Mouse (Mus musculus): ENCODE results near the gene Drosha. TPM values are rescaled to one million over a fixed set of nuclear protein-coding genes. Genes with fewer than 3 reads are reported as not detected.
A peak's percentile ranks its signal among the peaks of the same experiment; 100 is the strongest.
"Not testable (repeated sequence)": the region's sequence is repeated elsewhere in the genome, so short reads cannot be mapped to it uniquely, and the experiment has no call there.

Gene Drosha
- total RNA-seq (2021), result 10 to 100 TPM; 90.3 to 92.2 TPM

DNA sequence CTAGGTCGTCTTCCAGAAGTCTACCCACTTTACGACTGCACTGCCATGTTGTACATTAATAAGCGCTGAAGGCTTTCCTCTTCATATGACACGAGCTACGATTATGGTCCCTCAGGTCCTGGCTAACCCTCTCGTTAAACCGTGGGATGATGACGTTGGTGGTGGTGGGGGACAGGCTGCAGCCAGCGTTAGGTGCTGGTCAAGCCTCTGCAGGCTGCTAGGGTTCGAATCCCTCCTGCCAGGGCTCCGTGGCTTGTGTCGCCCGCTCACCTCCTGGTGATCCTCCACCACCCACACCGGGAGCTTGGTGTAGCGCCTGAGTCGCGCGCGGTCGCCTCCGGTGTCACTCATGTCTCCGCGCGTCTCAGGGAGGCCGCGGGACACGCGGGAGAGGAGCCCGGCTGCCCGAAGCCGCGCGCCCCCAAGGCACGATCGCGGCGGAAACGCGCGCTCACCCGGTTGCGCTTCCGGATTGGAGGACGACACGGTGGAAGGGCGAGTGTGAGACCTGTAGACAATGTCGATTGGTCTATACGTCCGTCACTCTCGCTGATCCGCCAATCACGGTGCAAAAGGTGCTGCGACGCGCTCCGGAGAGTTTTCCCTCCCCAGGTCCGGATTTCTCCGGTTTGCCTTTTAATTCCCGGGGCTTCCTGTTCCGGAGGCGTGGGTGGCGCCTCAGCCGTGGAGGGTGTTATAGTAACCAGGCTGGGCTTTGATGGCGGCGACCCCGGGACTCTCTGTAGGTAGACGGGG is at the start of gene Drosha, which contains the start of gene 6030458C11Rik:
TSS of gene Drosha (plus strand) at position 619 of the 756 bp plus-strand sequence.
TSS of gene 6030458C11Rik (minus strand) at position 453 of the 756 bp plus-strand sequence.
- intact Hi-C loops (cut with DNase I), result loop anchor here (10.0 kb wide), 1 partner anchor 670 kb away; no protein-coding TSS in a partner anchor
- DNase-seq (ENCODE audit: extremely low spot score in 1 of 2, low spot score in 2 of 2), result peak; percentile 98 to 100

DNA sequence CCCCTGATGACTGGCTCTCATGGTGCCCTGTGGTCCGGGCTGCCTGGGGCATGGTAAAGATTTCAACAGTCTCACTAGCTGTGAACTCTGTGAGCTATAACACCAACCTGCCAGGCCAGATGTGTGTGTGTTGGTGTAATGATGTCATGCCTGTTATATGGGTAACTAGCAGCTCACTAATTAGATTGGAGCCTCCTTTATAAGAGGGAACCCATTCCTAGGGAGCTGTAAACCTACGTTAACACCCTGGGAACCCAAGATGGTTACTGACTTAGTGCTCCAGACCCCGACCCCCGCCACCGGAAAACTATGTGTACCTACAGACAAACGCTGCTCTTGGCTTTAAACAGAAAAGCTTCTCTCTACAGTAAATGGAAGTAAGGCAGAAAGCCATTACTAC is 43.3 kb upstream of the Drosha start:
- no peak for DNase-seq (ENCODE audit: extremely low spot score in 1 of 2, low spot score in 2 of 2)
- intact Hi-C loops (cut with DNase I), result no loop called here

DNA sequence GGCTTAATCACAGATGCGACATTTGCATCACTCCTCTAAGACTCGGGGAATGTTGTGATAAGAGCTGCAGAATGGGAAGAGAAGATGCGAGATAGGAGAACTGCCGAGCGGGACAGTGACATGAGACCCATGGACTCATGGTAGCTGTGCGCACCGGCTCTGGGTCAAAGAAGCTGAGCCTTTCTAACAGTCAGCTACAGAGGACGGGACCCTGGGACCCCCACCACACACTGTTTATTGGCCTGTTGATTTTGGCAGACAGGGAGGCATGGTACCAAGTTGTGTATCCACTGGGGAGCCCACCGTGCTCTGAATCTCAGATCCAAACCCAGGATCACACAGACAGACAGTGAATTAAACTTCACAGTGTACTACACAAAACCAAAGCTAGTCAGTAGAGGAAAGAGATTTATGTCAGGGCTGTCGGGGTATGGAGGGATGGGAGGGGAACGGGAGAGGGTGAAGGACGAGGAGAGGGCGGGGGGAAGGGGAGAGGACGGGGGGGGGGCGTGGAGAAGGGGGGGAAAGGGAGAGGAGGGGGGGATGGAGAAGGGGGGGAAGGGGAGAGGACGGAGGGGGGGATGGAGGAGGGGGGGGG is 42.8 kb upstream of the Drosha start:
- intact Hi-C loops (cut with DNase I), result no loop called here
- DNase-seq (ENCODE audit: extremely low spot score in 1 of 2, low spot score in 2 of 2), result no peak

DNA sequence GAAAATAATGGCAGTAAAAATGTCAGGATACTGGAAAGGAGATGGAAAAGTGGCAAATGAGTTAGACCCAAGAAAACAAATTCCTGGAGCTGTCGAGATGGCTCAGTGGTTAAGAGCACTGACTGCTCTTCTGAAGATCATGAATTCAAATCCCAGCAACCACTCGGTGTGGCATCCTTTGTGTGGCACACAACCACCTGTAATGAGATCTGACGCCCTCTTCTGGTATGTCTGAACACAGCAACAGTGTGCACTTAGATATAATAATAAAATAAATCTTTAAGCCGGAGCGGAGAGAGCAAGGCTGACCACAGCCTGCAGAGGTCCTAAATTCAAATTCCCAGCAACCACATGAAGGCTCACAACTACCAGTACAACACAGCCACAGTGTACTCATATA is 36.1 kb upstream of the Drosha start:
- intact Hi-C loops (cut with DNase I), result loop anchor here (5.0 kb wide), 1 partner anchor 46 kb away; no protein-coding TSS in a partner anchor
- no peak for DNase-seq (ENCODE audit: extremely low spot score in 1 of 2, low spot score in 2 of 2)

DNA sequence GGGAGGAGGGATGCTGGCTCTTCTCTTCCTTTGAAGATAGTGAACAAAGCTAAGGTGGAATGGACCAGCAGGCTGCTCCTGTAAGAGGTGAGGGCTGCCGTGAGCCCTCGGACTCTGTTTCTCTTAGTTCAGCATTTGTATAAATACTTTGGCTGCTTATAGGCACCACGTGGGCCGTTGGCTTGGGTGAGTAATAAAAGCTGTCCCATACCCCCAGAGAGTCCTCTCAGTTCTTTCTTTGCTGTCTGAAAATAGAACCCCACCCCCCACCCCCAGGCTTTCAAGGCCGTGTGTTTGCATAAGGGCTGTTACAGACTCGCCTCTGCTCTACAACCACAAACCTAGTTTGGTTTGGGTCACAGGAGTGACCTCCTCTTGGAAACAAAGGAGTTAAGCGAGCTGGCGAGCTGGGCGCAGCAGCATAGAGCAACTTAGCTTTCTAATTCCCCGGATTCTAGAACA is 35.2 kb upstream of the Drosha start:
- no peak for DNase-seq (ENCODE audit: extremely low spot score in 1 of 2, low spot score in 2 of 2)
- intact Hi-C loops (cut with DNase I), result loop anchor here (5.0 kb wide), 1 partner anchor 47 kb away; no protein-coding TSS in a partner anchor

DNA sequence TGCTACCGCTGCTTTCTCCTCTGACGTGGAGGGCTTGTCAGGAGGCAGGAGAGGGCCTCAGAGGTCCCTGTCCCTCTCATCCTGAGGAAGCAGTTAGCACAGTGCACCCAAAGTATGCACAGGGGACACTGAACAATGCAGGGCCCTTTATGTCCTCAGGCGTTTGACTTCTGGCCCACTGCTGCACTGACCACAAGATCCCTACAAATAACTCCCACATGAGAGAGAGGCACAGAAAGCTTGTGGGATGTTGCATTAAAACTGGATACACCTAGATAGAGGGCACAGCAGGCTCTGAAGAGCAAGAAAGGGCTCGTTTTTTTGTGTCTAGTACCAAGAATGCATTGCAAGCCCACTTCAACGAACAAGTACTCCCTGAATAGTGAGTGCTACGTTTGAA is 30.3 kb upstream of the Drosha start:
- intact Hi-C loops (cut with DNase I), result loop anchor here (2.0 to 10.0 kb wide), 4 partner anchors 208 to 820 kb away; no protein-coding TSS in a partner anchor
- DNase-seq (ENCODE audit: extremely low spot score in 1 of 2, low spot score in 2 of 2), result no peak

DNA sequence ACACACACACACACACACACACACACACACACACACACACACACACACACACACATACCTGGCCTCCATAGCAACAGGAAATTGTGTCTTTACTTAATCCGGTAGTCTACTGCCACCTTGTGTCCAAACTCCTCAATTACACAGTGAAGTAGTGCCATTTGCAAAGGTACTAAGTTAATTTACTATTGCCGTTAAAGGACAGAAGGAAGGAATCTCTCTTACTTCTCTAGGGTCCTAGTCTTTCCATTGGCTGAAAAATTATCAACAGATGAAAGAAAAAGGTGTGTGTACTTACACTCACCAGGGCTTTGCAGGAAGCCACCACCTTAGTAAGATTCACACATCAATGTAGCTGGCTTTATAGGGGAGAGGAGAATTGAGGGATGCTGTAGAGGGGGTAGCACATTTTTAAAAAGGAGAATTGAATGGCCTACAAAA is 29.1 kb upstream of the Drosha start:
- peak; percentile 53 to 79 for DNase-seq (ENCODE audit: extremely low spot score in 1 of 2, low spot score in 2 of 2)
- intact Hi-C loops (cut with DNase I), result loop anchor here (2.0 to 10.0 kb wide), 3 partner anchors 209 to 821 kb away; no protein-coding TSS in a partner anchor

DNA sequence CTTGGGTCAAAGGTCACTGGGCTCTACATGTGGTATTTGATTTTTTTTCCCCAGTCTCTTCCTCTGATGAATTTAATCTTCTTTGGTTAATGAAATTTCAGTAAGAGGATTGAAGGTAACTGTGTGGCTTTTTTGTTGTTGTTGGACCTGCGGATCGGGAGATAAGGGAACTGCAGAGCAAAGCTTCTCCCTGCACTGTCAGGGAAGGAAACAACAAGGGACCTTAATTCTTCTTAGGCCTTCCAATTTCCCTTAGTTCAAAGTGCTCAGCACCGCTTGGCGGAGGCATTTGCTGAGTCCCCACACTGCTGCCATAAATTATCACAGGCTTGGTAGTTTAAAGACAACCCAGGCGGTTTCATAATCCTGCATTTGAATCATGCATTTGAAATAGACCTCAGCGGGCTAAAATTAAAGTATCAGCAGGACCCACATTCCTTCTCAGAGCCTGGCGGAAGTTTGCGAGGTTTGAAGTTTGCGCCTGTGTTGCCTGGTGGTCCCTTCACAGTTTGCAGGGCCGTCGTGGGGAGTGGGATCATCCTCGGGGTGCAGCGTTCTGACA is 28.6 kb upstream of the Drosha start:
- no peak for DNase-seq (ENCODE audit: extremely low spot score in 1 of 2, low spot score in 2 of 2)
- intact Hi-C loops (cut with DNase I), result loop anchor here (2.0 to 10.0 kb wide), 3 partner anchors 209 to 821 kb away; no protein-coding TSS in a partner anchor

DNA sequence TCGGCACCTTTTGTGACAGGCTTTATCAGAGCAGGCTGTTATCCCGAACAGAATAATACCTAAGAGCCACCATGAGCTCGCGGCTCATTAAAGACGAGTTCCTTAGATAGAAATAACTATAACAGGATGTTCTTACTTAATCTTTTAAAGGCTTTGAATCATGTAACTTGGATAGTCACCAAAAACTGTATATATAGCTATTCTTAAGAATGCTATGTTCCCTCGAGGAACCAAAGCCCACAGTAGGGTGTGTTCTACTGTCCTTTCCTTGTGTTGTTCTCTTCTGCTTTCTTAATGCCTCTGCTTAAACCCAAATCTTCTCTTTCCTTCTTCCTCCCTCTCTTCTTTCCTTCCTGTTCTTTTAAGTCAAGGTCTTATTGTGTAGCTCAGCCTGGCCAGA is 26.6 kb upstream of the Drosha start:
- intact Hi-C loops (cut with DNase I), result loop anchor here (10.0 kb wide), 2 partner anchors 603 to 823 kb away; no protein-coding TSS in a partner anchor
- no peak for DNase-seq (ENCODE audit: extremely low spot score in 1 of 2, low spot score in 2 of 2)

DNA sequence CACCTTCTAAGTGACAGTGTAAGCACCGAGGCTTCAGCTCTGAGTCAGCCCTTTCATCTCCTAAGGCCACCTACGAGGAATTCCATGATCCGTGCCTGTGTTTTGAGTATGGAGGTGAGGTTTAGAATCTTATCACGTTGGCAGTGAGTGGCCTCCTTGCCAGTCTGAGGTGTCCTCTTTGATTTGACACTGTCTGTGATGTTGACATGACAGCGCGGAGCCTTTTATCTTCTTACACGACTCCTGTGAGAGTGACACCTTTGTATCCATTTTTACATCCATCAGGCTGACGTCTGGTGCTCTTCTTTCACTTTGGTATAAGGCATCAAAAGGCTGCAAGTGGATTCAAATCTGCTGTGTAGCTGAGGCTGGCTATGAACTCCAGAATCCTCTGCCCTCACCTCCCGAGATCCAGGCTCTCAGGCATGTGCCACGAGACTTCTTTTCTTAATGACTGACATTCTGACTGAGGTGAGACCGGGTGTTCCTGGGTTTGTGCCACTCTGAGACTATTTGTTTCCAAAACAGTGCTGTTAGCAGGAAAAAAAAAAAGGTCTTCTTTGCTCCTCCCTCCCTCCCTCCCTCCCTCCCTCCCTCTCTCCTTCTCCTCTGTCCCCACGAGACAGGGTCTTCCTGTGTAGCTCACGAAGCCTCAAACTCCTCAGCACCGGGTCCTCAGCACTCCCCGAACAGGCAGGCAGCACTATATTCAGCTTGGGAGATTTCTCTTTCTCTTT is 24.0 kb upstream of the Drosha start:
- intact Hi-C loops (cut with DNase I), result no loop called here
- no peak for DNase-seq (ENCODE audit: extremely low spot score in 1 of 2, low spot score in 2 of 2)

DNA sequence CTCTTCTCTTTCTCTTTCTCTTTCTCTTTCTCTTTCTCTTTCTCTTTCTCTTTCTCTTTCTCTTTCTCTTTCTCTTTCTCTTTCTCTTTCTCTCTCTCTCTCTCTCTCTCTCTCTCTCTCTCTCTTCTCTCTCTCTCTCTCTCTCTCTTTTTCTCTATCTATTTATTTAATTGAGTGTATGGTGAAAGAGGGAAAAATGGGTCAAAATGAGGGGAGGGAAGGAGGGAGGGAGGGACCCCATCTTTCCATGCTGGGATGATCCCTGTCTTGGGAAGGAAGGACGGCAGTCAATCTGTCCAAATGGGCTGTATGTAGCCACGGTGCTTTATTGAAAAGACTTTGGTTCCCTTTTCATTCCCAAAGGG is 23.5 kb upstream of the Drosha start:
- intact Hi-C loops (cut with DNase I), result not testable (repeated sequence)

DNA sequence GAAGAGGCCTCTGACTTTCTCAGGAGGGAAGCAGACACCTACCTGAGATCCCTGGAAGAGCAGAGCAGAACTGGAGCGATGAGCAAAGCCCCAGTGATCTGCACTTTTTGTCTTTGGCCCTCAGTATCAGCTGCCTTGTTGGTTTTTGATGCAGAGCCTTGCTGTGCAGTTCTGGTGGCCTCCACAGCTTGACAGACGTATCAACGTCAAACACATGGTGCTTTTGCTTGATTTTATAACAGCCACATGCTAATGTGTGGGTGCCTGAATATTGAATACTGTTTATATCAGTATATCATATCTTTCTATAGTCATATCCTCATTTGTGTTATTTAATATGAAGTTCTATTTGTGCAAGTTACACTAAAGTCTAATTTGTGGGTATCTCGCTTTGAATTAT is 19.5 kb upstream of the Drosha start:
- intact Hi-C loops (cut with DNase I), result no loop called here
- DNase-seq (ENCODE audit: extremely low spot score in 1 of 2, low spot score in 2 of 2), result no peak

More for the DNA sequence above, 23.5 kb upstream of the Drosha start:
- DNase-seq (ENCODE audit: extremely low spot score in 1 of 2, low spot score in 2 of 2), result not testable (repeated sequence)

DNA sequence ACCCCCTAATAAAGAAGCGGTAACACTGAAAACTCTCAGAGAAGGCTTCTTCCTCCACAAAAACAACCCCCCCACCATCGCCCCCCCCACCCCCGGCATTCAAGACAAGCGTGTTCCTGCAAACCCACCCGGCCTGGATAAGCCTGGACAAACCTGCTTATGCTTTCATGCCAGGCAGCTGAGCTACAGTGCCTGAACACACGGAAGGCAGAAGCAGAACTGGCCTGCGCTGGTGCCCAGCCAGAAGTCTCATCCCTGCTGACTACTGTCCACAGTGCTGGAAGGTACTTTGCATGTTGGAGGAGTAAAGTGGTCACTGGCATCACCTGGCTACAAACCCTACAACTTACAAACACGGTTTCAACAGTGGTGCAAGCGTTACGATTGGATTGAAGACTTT is 17.5 kb upstream of the Drosha start:
- DNase-seq (ENCODE audit: extremely low spot score in 1 of 2, low spot score in 2 of 2), result no peak
- intact Hi-C loops (cut with DNase I), result no loop called here

DNA sequence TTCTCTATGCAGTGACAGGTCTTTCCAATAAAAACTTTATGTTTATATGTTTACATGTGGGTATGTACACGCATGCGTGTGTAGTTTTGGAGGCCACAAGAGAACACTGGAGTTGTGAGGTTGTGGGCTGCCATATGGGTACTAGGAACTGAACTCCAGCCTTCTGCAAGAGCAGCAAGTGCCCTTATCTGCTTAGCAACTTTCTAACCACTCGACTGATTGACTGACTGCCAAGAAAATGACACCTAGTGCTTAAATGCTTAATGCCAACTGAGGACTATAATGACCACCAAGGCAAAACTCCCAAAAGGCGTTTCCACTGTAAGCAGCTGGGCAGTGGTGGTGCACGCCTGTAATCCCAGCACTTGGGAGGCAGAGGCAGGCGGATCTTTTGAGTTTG is 15.3 kb upstream of the Drosha start:
- no peak for DNase-seq (ENCODE audit: extremely low spot score in 1 of 2, low spot score in 2 of 2)
- intact Hi-C loops (cut with DNase I), result no loop called here

DNA sequence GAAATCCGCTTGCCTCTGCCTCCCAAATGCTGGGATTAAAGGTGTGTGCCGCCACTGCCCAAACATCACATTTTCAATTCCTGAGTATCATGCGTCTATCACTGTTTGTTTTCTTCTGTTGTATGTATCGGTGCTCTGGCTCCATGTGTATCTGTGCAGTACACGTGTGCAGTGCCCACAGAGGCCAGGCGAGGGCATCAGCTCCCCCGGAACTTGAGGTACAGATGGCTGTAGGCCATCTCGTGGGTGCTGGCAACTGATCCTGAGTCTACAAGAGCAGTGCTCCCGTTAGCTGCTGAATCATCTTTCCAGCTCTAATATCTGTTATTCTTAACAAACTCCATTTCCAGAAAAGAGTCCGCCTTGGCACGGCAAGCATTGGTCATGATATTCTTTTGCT is 12.0 kb upstream of the Drosha start:
- no peak for DNase-seq (ENCODE audit: extremely low spot score in 1 of 2, low spot score in 2 of 2)
- intact Hi-C loops (cut with DNase I), result no loop called here

DNA sequence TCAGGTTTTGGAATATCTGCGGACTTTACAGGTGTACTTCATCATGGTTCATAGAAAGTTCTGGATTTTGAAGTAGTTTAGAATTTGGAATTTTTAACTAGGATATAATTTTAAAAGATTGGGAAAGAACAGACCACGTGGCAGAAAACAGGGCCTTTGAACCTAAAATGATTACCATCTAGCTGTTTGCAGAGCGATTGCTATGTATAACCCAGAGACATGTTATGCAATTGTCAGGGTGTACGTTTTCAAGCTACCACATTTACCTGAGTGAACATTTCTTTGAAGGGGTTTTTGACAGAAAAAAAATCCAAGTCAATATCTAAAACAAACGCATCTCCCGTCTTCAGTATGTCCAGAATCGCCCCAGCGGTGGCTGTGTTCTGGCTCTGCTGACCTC is 7.0 kb upstream of the Drosha start:
- no peak for DNase-seq (ENCODE audit: extremely low spot score in 1 of 2, low spot score in 2 of 2)
- intact Hi-C loops (cut with DNase I), result no loop called here

DNA sequence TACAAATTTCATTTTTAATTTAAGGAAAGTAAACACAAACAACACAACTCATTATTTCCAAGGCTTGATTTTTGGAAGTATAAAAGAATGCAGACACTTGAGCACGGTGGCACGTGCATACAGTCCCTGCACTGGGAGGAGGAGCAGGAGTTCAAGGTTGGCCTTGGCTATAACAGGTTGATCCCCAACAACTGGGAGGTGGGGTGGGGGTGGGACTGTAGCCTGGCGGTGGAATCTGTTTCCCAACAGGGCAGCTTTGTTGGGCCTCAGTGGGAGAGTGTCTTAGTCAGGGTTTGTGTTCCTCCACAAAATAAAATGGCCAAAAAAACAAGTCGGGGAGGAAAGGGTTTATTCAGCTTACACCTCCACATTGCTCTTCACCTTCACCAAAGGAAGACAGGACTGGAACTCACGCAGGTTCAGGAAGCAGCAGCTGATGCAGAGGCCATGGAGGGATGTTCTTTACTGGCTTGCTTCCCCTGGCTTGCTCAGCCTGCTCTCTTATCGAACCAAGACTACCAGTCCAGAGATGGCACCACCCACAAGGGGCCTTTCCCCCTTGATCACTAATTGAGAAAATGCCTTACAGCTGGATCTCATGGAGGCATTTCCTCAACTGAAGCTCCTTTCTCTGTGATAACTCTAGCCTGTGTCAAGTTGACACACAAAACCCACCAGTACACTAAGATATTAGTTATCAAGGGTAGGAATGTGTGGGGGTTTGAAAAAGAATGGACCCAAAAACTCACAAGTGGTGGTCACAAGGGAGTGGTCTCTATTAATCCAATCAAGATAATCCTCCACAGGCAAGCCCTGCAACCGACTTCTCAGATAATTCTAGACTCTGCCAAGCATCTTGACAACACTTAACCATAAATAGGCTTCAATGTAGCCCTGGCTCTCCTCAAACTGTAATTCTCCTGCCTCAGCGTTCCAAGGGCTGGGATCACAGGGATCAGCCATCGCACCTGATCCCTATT is 1.9 kb upstream of the Drosha start:
- intact Hi-C loops (cut with DNase I), result loop anchor here (10.0 kb wide), 1 partner anchor 668 kb away; no protein-coding TSS in a partner anchor
- DNase-seq (ENCODE audit: extremely low spot score in 1 of 2, low spot score in 2 of 2), result no peak

Measured in left cerebral cortex, postnatal 10 days (tissue).